Mouse (Mus musculus) lung, postnatal 25 days (tissue): ENCODE data around the gene Efna5.
A peak's percentile ranks its signal among the peaks of the same experiment; 100 is the strongest.

Experiments
- DNase-seq: peaks from one replicate; pipeline ENCODE4 v3.0.0; 2022; ENCODE audit warnings: low spot score

The Efna5 gene

DNA sequence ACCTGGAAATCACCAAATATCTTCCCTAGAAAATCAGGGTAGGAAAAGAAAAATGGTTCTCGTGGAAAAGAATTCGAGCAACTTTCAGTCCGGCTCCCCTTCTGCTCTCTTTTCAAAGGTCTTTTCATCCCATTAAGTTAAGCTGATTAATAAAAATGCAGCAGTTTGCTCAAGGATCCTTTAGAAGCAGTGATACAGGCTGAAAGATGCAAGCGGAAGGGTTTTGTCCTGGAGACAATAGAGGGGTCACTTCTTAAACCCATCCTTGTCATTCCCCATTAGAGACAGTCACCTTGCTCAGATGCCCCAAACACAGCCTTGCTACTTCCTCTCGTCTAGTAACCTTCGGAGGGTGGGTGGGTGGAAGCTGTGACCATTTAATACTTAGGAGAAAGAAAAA, 27.4 kb downstream of the Efna5 start:
- DNase-seq: no peak

DNA sequence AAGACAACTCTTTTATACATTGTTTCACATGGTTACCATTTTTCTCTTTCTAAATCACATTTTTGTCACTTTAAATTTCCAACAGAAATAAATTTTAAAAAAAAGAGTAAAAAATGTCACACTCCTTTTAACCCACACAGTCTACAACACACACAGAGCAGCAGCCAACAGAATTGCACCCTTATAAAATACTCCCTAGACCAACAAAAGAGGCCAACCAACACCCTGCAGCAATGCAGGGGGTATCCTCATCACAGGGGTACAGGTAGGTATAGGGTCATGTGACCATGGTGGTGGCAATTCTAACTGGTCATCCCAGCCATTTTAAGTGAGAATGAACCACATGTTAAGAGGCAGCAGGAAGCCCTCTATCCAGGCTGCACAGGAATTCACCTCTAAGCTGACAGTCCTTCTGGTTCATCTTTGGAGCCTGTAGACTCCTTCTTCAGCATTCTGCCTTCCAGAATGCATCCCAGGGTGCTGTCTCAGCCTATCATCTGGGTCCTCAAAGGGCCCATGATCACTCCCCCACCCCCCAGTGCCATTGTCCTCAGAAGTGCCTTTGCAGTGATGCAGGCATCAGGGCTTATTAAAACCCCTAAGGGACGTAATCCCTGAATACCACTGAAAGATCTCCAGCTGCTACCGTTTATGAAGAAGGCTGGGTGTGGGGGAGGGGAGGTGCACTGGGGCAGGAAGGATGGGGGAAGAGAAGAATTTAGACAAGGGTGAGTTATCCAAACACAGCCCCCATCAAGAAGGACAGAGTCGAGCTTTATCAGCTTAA, 28.1 kb downstream of the Efna5 start:
- no peak for DNase-seq

DNA sequence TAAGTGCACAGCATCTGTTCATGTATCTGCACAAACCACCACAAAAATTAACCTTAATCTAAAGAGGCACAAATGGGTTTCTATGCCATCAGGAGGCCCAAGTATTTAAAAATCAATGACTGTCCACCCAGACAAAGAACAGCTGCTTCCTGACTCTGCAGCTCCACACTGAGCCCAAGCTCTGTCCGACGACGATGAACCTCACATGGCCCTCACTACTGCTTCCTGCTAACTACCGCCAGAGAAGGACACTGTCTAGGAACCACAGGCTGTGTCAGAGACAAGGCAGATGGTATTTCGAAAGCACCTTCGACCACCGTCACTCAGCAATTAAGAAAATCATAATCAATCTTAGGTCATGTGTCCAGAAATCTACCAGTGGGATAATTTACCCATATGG, 29.8 kb downstream of the Efna5 start:
- DNase-seq: no peak

DNA sequence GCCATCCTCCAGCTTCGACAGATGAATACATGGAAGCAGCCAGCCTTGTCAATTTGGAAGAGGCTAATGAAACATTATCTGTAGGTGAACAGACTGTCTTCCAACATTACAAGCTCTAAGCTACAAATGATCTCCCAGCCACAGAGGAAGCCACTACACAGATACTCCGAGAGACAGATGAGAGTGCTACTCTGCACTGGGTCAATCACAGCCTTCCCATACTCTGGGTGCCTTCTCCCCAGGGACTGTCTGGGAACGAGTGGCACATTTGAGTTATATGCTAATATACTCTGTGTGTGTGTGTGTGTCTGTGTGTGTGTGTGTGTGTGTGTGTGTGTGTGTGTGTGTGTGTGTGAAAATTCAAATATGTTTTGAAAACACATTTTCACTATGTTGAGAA, 30.5 kb downstream of the Efna5 start:
- DNase-seq: no peak

DNA sequence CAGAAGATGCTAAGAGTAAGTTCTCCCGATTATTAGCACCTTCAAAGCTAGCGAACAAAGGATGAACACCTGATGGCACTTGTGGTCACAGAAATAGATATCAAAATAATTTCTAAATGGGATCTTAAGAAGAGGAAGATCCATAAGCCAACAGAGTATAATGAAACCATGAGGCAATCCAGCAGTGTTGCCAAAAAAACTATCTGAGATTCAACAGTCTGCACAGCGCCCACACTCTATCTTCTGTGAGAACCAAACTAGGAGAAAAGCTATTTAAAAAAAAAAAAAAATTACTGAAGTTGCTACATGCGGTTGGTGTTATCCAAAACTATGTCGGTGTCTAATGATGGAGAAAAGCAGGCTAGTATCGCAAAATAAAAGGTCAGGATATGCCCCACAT, 31.4 kb downstream of the Efna5 start:
- DNase-seq: no peak

DNA sequence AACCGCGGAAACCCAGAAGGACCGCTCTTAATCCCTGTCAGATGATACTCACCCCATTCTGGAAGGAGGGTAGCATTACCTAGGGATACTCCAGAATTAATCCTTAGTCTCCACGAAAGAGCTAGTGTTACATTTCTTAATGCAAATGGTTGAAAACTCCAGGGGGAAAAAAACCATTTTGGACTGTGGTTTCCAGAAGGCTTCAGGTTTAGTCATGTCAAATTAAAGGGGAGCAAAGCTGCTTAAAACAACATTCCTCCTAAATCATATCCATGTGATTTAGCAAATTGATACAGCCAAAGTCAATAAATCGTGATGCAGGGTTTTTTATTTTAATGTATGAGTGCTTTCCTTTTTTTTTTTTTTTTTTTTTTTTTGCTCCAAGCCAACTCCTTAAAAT, 35.5 kb downstream of the Efna5 start:
- DNase-seq: no peak

DNA sequence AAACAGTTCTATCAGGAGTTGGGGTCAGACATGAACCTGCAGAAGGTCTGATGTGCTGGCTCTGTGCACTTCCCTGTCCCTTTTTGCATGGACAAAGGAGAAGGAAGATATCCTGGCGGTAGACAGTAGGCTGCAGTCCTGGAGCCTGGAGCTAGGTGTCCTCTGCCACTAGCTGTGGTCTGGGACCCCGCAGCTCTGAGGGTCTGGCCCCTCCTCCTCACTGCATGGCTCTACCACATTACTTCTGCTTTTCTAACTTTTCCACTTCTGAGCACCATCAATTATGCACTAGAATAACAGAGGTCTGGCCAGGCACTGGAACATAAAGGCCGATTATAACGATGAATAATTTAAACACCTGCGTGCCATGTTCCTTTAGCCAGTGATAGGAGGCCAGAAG, 36.8 kb downstream of the Efna5 start:
- no peak for DNase-seq

DNA sequence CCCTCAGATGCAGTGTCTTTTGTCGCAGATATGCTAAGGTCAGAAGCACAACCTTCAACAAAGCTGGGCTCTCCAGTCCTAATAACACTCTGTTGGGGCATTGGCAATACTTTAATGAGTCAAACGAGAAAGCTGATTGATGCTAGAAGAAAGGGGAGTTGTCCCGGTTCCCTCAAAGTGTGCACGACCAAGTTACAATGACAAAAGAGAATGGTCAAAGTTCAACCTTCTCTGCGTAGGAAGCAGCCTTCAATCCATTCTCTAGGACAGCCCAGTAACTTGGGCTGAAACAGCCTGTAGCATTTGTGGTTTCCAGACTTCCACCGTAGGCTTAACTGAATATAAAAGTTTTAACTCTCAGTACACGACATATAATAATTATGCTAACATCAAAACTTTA, 43.8 kb downstream of the Efna5 start:
- no peak for DNase-seq

DNA sequence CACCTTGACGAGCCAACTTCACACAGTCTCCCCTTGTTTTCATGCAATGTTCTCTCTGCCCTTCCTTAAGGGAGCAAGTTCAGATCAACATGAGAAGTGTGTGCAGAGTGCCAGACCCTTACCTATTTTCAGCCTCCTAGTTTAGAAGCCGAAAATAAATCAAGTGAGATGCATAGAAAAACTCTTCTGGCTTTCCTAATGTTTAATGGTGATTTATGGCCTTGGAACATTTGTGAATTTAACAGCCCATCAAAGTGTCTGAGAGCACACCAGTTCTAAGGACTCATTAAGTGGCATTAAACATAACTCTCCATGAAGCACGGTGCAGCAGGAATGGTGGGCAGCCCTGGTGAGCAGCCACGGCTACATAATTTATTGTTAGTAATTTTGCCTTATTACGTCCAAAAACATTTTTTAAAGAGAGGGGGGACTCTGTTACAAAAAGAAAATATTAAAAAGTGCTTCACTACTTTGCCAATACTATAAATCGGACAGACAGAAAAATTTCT, 44.5 kb downstream of the Efna5 start:
- no peak for DNase-seq

DNA sequence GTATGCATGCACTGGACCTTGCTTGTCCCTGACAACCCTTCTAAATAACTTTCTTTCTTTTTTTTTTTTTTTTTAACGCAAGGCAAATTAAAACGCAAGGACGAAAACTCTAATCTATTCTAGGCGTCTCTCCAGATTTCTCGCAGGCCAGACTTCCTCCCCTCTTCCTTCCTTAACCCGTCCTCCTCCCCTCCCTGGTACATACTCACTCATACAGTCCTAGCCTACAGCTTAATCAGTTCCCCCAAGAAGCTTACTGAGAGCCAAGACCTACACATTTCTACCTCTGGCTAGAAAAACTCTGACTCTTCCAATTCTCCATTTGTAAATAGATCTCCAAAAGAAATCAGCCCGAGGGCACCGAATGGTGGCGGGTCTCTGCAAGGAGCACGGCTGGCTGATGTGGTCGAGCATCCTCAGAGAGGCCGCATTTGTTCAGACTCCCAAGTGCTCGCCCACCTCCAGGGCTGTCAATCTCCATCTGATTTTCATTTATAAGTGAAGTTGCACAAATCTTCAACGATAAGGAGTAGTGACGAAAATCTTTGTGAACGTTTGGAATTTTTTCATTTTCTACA, 48.5 kb downstream of the Efna5 start:
- DNase-seq: no peak

DNA sequence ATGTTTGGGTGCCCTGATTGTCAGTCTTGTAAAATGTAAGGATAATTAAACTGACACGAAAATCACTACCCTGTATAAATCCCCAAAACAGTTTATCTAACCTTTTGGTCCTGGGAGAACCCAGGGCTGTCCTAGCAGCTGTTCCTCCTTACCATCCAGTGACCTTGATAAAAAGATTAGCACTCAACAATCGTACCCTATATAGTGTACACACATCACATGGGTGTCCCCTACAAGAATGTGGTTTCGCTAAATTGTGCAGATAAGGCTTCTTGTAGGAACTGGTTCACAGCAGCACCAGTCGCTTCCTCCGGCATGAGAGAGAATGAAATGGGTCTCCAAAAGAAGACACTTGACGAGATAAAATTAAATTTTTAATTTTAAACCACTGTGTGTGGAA, 53.6 kb downstream of the Efna5 start:
- no peak for DNase-seq

DNA sequence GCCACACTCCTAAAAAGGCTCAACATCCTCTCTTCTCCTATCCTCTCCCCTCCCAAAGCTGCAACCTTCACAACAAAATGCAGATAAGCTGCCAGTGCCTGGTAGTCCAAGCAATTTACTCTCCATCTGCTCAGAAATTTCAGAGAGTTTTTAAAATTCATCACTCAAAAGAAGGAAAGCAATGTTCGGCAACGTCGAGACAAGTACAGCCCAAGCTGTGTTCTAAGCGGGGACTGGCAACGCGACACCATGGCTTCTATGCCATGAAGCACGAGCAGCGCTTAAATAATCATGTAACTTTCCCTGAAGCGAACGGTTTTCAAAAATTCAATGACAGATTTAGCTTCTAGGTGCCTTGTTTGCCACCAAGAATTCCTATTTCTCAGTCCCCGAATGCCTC, 59.9 kb downstream of the Efna5 start:
- no peak for DNase-seq

DNA sequence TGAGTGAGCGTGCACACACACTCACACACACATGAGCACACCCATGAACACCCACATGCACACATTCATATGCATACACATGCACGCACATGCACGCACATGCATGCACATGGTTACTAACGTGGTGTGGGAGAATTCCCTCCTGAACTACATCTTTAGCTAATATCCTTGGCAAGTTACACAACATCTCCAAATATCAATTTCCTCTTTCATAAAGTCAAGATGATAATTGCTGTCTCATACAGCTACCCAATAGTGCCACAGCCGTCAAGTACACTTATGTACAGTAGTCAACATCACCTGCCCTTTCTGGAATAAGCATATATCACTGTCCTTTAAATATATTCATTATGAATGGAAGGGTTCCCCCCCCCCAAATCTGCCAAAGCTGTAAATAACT, 61.2 kb downstream of the Efna5 start:
- DNase-seq: no peak

DNA sequence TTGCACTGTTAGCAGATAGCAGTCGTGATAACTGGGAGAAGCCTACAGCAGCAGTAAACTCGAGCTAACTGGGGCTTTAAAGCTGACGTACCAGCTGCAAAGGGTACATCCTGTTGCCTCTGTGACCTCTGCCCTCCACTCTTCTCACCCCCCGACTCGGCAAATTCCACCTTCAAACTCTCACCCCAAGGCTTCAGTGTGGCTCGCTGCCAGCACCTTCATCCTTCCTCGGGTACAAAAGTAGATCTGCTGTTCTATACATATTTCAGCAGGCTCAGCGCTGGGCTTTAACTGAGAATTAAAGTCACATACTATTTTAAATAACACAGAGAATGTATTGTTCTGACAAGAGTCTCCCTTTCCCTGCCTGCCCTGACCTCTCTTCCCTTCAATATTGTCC, 62.3 kb downstream of the Efna5 start:
- no peak for DNase-seq

DNA sequence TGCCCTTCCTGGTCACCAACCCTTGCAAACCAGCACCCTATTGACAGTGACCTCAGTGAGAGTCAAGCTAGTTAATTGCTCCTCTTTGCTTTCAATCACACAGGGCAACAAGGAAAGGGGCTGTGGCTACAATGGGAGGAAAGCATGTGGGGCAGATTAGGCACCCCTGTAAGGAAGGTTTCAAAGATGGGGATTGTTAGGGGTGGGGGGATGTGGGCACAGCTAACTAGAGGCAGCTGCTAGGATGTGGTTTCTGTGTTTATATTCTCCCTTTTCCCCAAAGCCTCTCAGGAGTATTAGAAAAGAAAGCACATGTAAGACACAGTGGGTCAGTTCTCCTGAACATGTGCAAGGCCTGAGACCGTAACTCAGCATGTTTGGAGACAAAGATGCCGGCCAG, 62.8 kb downstream of the Efna5 start:
- DNase-seq: no peak

DNA sequence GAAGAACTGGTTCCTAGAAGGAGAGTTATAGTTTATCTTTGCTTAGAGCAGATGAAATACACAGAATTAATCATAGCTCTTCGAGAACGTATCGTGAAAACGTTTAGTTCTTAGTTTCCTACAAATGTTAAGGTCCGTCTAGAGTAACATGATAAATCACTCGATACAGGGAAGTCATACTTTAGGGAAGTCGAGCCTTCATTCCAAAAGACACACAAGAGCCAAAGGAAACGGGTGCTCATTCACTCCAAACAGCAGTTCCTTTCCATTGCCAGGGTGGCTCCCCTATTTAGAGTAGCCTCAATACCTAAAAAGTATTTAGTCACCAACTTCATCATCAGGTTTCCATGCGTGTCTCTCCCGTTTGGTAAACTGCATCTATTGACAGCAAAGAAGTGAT, 64.2 kb downstream of the Efna5 start:
- no peak for DNase-seq

DNA sequence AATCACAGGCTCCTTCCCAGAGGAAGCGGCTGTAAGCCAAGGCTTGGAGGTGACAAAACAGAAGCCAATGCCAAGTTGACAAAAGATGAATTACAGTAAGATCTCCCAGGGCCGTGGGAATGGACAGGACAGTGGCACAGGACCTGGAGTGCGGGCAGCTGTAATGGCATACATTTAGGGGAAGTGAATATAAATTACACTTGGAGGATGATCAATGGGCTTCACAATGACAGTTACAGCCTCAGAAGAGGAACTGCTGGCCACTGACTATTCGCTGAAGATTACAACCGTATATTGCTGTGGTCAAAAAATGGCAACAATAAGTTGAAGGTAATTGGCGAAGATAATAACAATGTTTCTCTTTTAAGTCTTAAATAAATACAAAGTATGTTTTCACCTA, 67.7 kb downstream of the Efna5 start:
- no peak for DNase-seq

DNA sequence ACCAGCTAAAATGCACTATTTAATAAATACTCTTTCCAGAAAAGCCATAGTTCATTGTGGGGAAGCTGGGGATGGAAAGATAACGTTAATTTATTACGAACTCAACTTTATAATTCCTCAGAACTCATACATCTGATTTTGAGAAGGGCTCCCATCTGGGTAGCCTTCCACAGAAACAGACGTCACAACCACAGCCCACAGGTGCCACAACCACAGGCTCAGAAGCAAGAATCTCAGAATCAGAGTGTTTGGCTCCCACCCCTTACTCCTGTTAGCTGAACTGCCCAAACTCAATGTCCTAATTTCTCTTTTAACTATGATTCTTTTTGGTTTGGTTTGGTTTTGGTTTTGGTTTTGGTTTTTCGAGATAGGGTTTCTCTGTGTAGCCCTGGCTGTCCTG, 73.2 kb downstream of the Efna5 start:
- no peak for DNase-seq

DNA sequence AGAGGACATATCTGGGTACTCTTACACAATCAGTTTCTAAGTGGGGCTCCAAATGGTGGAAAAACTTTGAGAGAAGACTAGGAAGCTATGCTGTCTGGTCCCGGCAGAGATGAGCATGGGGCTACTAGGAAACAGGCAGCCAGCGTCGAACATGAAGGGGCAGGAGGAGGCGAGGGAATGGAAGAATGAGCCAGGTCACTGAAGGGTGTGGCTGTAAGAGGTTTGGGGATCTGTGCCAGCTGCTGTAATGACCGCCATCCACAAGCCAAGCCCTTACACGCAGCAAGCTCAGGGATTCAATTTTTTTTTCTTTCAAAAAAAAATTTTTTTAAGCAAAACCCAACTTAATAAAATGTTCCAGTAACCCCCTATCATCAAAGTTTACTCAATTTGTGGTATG, 74.5 kb downstream of the Efna5 start:
- no peak for DNase-seq

DNA sequence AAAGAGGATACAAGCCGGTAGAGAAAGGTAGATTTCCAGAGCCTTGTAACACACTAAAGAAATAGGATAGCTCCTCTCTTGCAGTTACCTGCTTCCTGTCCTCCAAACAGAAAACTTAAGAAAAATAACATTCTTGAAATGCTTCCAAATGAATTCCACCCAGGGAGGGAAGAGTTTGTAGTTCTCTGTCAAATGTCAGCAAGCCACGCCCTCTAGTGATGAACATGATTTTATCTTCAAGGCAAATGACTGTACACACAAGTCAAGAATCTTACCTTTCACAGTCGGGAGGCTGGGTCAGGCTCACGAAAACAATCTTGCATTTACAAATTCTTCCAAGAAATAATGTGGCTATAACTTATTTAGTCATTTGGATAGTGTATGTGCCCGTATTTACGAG, 78.4 kb downstream of the Efna5 start:
- no peak for DNase-seq

DNA sequence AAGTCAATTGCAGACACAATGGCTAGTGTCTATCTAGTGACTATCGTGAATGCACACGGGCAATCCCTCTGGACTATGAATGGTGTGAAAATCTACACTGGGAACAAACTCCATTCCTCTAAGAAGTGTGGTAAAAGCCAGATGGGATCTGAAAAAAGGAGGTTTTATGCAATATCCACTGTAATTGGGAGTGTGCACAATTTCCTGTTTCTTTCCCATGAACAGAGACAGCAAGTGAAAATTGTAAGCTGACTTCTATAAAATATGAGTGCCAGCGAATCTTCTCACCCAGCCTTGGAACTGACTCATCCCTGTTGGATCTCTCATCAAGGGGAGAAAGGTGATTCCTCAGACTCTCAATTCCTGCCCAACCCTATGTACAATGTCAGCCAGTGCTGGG, 83.8 kb downstream of the Efna5 start:
- DNase-seq: no peak

DNA sequence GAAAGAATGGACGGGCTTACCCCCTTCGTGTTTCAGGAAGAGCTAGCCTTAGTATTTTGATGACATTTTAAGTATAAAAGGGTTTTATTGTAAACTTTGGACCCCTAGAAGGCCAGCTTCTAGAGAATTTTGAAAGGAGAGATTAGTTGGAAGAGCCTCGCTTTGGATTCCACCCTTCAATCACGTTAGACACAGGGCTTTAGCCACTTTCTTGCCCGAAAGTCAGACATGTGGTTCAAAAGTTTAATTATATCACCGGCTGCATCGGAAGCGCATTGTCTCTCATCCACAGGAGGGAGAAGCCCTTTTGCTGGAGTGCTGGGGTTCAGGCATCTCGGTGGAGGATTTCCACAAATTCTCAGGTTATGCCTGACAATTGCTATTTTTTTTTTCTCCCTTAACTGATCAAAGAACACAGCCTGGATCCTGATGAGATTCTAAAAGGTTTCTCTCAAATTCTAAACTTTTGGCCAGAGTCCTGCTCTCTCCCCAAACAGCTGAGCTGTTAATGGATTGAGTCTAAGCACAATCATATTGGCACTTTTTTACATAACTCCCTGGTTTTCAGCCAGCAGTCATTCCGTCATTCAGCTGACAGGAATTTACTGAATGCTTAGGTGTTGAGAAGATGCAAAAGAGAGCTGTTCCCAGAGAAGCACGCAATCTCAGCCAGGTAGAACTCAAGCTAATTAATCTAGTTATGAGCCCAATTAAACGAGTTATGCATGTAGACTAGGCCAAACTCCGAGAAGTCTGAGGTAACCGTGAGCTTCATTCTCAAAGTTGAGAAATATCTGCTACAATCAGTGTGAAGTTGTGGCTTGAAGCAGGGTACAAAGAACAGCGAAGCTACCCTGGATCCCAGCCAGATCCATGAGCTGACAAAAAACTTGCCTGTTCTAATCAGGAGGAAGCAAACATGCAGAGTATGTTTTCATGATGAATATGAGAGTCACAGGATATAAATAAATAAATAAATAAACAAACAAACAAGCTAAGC, 91.5 kb downstream of the Efna5 start:
- peak; percentile 9 for DNase-seq

DNA sequence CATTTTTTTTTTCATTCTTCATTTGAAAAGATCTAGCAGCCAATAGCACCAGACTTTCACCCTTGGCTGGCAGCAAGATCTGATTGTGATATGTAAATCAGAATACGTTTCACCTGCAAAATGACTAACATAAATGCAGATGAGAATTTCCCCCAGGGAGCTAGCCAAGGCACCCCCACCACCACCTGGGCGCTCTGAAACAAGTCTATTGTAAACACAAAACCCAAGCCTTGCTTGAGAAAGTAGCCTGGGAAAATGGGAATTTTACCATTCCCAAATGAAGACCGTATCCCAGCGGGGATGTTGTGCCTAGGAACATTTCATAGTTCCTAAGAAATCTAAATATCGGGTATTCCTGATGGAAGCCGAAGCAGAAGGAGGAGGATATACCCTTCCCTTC, 92.3 kb downstream of the Efna5 start:
- no peak for DNase-seq
